Mouse (Mus musculus) liver, postnatal 0 days (tissue): Measurements from ENCODE around the gene Ccl11.

Experiments
- CTCF ChIP-seq: sonication (generic); IDR thresholded peaks from 2 replicates; pipeline ENCODE4 v1.5.1; 2016; ENCODE audit warnings: antibody characterized with exemption, low read depth
- EP300 ChIP-seq: IDR thresholded peaks from 2 replicates; pipeline ENCODE4 v1.6.1; 2016; ENCODE audit warnings: antibody characterized with exemption, low read depth, mild to moderate bottlenecking

DNA sequence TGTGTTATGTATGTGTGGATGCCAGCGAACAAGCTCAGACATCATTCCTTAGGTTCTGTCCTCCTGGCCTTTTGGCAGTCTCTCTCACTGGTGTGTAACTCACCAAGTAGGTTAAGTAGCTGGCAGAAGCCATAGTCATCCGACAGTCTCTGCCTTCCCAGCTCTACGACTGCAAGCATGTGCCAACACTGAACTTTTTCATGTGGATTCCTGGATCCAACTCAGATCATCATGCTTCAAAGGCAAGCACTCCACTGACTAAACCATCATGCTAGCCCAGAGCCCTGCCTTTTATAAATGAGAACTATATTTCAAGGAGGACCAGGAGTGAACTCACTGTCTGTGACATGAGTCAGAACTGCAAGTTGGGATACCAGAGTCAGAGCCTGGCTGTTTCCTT lies 16.1 kb downstream of the Ccl11 start:
- no peak for TF ChIP-seq CTCF
- TF ChIP-seq EP300 = no peak
